Mouse (Mus musculus): ENCODE results near the gene Cdh4. TPM values are rescaled to one million over a fixed set of nuclear protein-coding genes. Genes with fewer than 3 reads are reported as not detected.

Cdh4 gene
- total RNA-seq, 2 experiments from 2014 or later, result 24.1 to 30.8 TPM

GRCm38 (mm10) chr2:179650168-179650567 lies 207.9 kb downstream of the Cdh4 start:
- intact Hi-C loops (cut with DNase I), result no loop called here
- DNase-seq (ENCODE audit: low spot score in 2 of 2), result no peak

GRCm38 (mm10) chr2:179655506-179655905 lies 213.3 kb downstream of the Cdh4 start:
- no peak for DNase-seq (ENCODE audit: low spot score in 2 of 2)
- intact Hi-C loops (cut with DNase I), result no loop called here

DNA sequence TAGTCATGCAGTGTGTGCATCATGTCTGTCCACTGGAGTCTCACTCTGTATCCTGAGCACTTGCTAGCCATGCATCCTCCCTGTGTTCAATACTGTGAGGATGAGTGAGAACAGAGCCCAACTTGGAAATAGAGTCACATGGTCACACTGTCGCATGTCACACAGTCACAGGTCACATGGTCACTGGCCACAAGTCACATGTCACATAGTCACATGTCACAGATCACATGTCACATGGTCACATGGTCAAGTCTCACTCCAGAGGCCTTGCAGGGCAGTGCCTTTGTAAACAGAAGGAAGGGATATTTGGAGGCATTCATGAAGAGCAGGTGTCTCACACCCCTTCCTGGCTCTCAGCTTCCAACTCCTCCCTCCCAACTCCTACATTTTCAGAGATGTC lies 217.0 kb downstream of the Cdh4 start:
- DNase-seq (ENCODE audit: low spot score in 2 of 2), result no peak
- intact Hi-C loops (cut with DNase I), result no loop called here

DNA sequence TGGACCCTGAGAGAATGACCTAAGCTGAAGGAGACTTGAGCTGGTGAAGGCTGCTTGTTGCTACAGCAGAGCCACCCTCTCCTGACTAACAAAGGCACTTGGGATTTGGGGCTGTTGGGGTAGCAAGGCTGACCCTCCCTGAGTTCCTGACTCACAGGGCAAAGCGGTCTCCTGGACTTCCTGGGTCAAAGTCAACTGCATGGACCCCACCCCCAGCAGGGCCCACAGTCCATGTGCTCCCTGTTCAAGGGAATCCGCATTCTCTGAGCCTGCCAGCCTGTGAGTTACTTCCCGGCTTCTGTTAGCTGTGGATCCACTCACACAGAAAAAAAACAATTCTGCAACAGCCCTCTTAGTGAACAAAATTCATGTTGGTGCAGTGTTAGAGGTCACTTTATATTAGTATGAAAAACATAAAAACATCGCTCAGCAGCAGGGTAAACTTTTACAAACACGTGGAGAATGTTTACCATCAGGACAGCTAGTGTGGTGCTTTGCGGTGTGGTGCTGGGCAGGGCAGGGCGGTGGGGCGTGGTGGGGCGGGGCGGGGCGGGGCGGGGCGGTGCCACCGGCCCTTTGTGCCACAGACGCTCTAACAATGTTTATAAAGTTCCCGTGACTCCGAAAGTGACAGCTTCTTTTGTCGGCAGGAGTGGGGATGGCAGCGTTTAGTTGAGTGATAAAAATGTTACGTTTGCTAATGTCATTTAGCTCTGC lies 219.9 kb downstream of the Cdh4 start:
- DNase-seq (ENCODE audit: low spot score in 2 of 2), result no peak
- intact Hi-C loops (cut with DNase I), result no loop called here

- intact Hi-C loops (cut with DNase I), result no loop called here
- no peak for DNase-seq (ENCODE audit: low spot score in 2 of 2)
Observed at GRCm38 (mm10) chr2:179662739-179663138, 220.5 kb downstream of the Cdh4 start.

DNA sequence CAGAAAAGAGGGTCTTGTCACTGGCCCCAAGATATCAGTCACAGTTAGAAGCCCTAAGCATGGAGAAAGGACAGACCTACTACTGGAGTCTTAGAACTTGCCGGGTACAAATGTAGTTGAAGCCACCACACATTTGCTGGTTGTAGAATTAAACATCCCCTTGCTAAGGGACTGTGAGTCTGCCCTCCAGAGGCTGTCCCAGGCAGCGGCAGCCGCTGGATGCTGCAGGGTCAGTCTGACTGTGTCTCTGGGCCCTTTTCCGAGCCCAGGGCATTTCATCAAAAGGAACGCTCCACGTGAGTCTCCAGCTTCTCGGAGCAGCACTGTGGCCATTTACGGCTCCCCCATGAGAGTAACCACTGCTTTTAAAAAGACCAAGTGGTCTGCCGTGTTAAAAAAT lies 221.4 kb downstream of the Cdh4 start:
- no peak for DNase-seq (ENCODE audit: low spot score in 2 of 2)
- intact Hi-C loops (cut with DNase I), result no loop called here

- intact Hi-C loops (cut with DNase I), result no loop called here
- DNase-seq (ENCODE audit: low spot score in 2 of 2), result no peak
Observed at GRCm38 (mm10) chr2:179664171-179664608, 222.0 kb downstream of the Cdh4 start.

DNA sequence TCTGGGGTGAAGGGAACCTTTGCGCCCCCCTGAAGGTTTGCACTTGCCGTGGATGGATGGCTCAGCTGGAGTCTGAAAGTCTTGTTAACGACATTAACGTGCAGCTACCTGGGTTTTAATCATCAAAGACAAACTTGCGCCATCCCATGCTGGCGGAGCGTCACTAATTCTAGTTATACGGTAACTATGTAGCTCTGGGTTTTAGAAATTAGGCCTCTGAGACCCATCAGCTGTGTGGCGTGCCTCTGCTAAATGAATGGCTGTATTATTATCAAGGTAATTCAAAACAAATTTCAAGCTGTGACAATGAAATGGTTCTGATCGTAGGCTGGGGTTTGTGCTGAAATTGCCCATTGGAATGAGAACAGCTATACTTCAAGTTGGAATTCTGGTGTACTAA lies 228.5 kb downstream of the Cdh4 start:
- intact Hi-C loops (cut with DNase I), result no loop called here
- no peak for DNase-seq (ENCODE audit: low spot score in 2 of 2)

DNA sequence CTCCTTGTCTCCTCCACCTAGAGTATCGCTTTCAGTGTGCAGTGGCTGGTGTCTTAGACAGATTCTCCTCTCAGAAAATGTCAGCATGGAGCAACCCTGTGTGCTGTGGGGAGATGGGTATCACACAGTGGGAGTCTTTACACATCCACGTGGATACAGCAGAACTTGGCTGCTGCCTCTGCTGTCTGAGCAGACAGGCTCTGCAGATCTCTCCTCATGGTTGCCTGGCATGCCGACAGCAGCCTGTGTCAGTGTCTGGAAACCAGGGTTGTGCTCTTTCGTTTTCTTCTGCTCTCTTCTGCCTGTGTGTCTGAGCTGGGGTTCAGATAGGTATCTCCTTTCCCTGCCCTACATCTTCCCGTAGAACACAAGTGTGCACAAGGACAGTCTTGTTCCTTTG lies 237.6 kb downstream of the Cdh4 start:
- DNase-seq (ENCODE audit: low spot score in 2 of 2), result peak; percentile 21 to 43
- intact Hi-C loops (cut with DNase I), result loop anchor here (5.0 kb wide), 1 partner anchor 192 kb away; no protein-coding TSS in a partner anchor

GRCm38 (mm10) chr2:179681386-179681785 lies 239.2 kb downstream of the Cdh4 start:
- DNase-seq (ENCODE audit: low spot score in 2 of 2), result peak; percentile 26
- intact Hi-C loops (cut with DNase I), result loop anchor here (5.0 kb wide), 1 partner anchor 191 kb away; no protein-coding TSS in a partner anchor

DNA sequence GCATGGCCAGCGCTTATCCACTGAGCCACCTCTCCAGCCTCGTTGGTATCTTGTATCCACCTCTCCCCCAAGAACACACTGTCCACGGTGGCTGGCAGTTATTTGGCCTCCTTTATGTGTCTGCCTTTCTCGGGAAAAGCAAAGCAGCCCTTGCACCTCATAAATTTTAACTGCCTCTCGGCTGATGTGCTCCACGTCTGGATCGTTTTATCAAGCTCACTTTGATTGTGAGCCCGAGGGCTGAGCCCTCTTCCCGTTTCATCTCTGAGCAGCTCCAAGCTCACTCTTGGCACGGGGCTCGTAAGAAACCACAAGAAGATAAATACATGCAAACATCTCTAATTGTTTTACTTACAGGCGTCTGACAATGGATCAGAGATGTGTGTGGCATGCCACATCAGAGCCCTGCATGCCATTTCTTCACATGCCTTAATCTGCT lies 245.0 kb downstream of the Cdh4 start:
- intact Hi-C loops (cut with DNase I), result no loop called here
- no peak for DNase-seq (ENCODE audit: low spot score in 2 of 2)

- DNase-seq (ENCODE audit: low spot score in 2 of 2), result peak; percentile 30 to 91
- intact Hi-C loops (cut with DNase I), result no loop called here
Observed at GRCm38 (mm10) chr2:179688976-179689375, 246.7 kb downstream of the Cdh4 start.

GRCm38 (mm10) chr2:179689761-179690160 lies 247.5 kb downstream of the Cdh4 start:
- peak in 1 of 2 experiments; percentile 6 for DNase-seq (ENCODE audit: low spot score in 2 of 2)
- intact Hi-C loops (cut with DNase I), result no loop called here

DNA sequence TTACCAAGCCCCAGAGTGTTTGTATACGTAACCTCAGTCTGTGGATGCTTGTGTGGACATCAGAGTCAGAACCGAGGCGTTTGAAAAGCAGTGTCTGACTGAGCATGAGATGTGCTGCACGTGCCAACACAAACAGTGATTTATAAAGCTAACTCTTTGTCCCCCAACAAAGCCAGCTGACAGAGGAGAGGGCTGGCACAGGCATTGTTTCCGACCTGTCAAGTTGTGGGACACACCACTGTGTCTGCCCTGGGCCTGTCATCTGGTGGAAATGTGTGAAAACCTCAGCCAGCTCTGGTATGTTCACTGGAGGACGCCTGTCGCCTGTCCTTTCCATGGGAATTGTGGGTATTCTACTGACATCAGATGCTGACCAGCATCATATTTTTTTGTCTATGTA lies 248.3 kb downstream of the Cdh4 start:
- no peak for DNase-seq (ENCODE audit: low spot score in 2 of 2)
- intact Hi-C loops (cut with DNase I), result no loop called here

- intact Hi-C loops (cut with DNase I), result no loop called here
- DNase-seq (ENCODE audit: low spot score in 2 of 2), result no peak
Observed at GRCm38 (mm10) chr2:179694936-179695335, 252.7 kb downstream of the Cdh4 start.

DNA sequence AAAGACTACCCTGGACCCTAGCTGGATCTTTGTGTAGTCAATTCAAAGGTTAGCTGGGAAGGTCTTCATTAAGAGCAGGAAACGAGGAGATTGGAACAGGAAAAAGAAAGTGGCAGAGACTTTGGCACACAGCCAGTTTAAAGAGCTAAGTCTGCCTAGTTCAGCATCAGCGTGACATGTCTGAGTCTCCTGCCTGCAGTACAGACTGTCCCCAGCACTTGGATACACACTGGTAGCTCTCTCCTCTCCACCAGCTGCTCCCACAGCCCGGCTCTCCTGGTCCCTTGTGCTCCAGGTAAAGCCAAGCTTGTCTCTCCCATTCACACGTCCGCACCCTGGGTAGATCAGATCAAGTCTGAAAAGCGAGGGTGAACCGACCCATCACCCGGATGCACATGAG lies 255.4 kb downstream of the Cdh4 start:
- intact Hi-C loops (cut with DNase I), result no loop called here
- no peak for DNase-seq (ENCODE audit: low spot score in 2 of 2)

DNA sequence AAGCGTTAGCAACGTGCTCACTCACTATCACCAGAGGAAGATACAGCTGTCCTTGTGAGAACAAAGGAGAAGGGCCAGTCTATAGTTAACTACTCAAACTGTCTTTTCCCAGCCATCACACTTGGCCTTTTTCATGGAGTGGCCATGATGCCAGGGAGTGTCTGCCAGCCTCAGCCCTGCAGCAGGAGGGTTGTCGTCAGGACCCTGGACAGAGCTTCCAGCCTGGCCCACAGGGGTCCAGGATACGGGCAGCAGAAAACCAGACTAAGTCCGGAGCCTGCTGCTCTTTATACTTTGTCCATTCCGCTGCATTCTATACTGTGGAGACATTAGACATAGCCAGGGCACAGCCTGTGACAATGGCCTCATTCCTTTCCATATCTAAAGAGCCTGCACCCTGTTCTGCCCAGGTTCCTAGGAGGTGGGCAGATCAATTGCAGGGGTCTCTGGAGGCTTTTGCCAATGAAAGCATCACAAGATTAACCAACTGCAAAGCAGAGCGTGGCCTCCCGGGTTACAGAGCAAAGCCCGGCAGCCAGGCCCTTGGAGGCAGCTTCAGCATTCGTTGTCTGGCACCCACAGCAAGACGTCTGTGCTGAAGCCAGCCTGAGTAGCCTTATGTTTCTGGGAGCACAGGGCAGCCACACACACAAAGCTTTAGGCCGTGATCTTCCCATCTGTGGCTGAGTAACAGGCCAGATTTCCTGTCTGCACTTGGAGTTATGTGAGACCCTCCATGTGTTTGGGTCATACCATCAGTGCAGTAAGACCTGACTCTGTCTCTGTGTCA lies 256.2 kb downstream of the Cdh4 start:
- intact Hi-C loops (cut with DNase I), result no loop called here
- DNase-seq (ENCODE audit: low spot score in 2 of 2), result no peak

- no peak for DNase-seq (ENCODE audit: low spot score in 2 of 2)
- intact Hi-C loops (cut with DNase I), result no loop called here
Observed at GRCm38 (mm10) chr2:179705043-179705442, 262.8 kb downstream of the Cdh4 start.

DNA sequence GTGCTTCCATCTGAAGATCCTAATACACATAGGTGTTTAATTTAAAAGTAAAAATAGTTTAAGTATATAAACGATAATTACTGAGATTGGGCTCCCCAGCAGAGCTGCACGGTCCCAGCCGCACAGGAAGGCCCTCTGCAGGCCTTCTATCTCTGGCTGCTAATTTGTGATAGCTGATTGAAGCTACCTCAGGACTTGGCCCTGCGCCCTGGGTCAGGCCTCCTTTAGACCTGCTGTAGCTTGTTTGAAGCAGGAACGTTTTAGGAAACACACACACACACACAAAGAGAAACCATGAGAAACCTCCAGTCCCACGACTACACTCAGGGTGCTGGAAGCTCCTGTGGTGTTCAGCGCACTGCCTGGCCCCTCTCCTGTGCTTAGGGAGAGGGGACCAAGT lies 263.2 kb downstream of the Cdh4 start:
- no peak for DNase-seq (ENCODE audit: low spot score in 2 of 2)
- intact Hi-C loops (cut with DNase I), result no loop called here

GRCm38 (mm10) chr2:179706616-179707015 lies 264.4 kb downstream of the Cdh4 start:
- no peak for DNase-seq (ENCODE audit: low spot score in 2 of 2)
- intact Hi-C loops (cut with DNase I), result no loop called here

DNA sequence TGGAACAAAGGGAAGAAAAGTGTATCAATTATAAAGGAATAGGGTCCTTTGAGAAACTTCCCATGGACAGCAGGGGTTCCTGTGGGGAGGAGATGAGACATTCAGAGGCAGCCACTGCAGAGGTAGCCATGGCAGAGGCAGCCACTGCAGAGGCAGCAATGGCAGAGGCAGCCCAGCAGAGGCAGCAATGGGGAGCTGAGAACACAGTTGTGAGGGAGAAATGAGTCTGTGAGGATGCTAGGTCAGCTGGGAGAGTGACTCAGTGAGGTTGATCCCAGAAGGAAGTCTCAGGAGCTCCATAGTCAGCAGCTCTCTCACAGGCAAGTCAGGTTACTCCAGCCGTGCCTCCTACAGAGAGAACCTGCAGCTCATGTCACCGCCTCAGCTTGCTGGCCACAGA lies 266.9 kb downstream of the Cdh4 start:
- intact Hi-C loops (cut with DNase I), result no loop called here
- DNase-seq (ENCODE audit: low spot score in 2 of 2), result peak in 1 of 2 experiments; percentile 12

Data from left cerebral cortex, postnatal 25 days (tissue).